Mouse (Mus musculus) MEL (cell line): ENCODE results near the gene Ddo. TPM values are rescaled to one million over a fixed set of nuclear protein-coding genes. Genes with fewer than 3 reads are reported as not detected.

Experiments
- DNase-seq: peaks from one replicate; pipeline ENCODE4 v3.0.0; 2011; ENCODE audit warnings: low read depth, low spot score
- H3K27ac ChIP-seq: 2 replicates; pipeline ENCODE4 v1.5.1; 2012; ENCODE audit warnings: low read depth, mild to moderate bottlenecking, control low read depth, low read length, moderate library complexity; ENCODE audit not compliant: control insufficient read depth
- H3K27me3 ChIP-seq, 2 experiments: fragments of 150-350 bp in 1 of 2; sonication (generic) in 1 of 2; 2 replicates each; pipeline ENCODE4 v1.6.1; 2012; ENCODE audit warnings: low read length in 2 of 2, mild to moderate bottlenecking in 2 of 2, improper control_type of control experiment in 1 of 2, moderate library complexity in 1 of 2; ENCODE audit not compliant: insufficient read depth in 2 of 2, control insufficient read depth in 1 of 2
- H3K36me3 ChIP-seq, 2 experiments: 2 replicates each; pipeline ENCODE4 v1.6.1; 2012 to 2014; ENCODE audit warnings: low read length in 2 of 2, improper control_type of control experiment in 1 of 2, inconsistent platforms in 1 of 2, mild to moderate bottlenecking in 1 of 2; ENCODE audit not compliant: insufficient read depth in 2 of 2, control insufficient read depth in 1 of 2
- H3K4me1 ChIP-seq, 2 experiments: fragments of 150-350 bp in 1 of 2; sonication (generic) in 1 of 2; 2 replicates each; pipeline ENCODE4 v1.6.1; 2012; ENCODE audit warnings: low read length in 2 of 2, improper control_type of control experiment in 1 of 2, mild to moderate bottlenecking in 1 of 2; ENCODE audit not compliant: insufficient read depth in 2 of 2, control insufficient read depth in 1 of 2
- H3K4me3 ChIP-seq, 2 experiments: fragments of 150-350 bp in 1 of 2; sonication (generic) in 1 of 2; 2 replicates each; pipeline ENCODE4 v1.5.1; 2012; ENCODE audit warnings: low read depth in 2 of 2, low read length in 2 of 2, mild to moderate bottlenecking in 2 of 2, moderate library complexity in 2 of 2, control low read depth in 1 of 2, improper control_type of control experiment in 1 of 2; ENCODE audit not compliant: control insufficient read depth in 1 of 2, insufficient read depth in 1 of 2
- H3K79me2 ChIP-seq: 2 replicates; pipeline ENCODE4 v1.6.1; 2012; ENCODE audit warnings: mild to moderate bottlenecking, low read length, moderate library complexity; ENCODE audit not compliant: control insufficient read depth, poor library complexity, insufficient read depth
- H3K9ac ChIP-seq: 2 replicates; pipeline ENCODE4 v1.6.1; 2012; ENCODE audit warnings: low read depth, mild to moderate bottlenecking, control low read depth, low read length, moderate library complexity; ENCODE audit not compliant: control insufficient read depth, poor library complexity, severe bottlenecking
- H3K9me3 ChIP-seq: fragments of 150-350 bp; sonication (generic); replicated peaks from 2 replicates; pipeline ENCODE4 v1.6.1; 2012; ENCODE audit warnings: mild to moderate bottlenecking, low read length, improper control_type of control experiment, moderate library complexity; ENCODE audit not compliant: insufficient read depth
- BHLHE40 ChIP-seq: IDR thresholded peaks from 2 replicates; pipeline ENCODE4 v1.6.1; 2012; ENCODE audit warnings: low read depth, mild to moderate bottlenecking, inconsistent platforms, low read length, improper control_type of control experiment, borderline replicate concordance
- CTCF ChIP-seq, 3 experiments: IDR thresholded peaks in 2 of 3; conservative IDR thresholded peaks in 1 of 3; 2 replicates each; pipeline ENCODE4 v1.5.1; 2011 to 2012; ENCODE audit warnings: low read length in 3 of 3, low read depth in 2 of 3, mild to moderate bottlenecking in 2 of 3, improper control_type of control experiment in 1 of 3, inconsistent platforms in 1 of 3, mixed read lengths in 1 of 3, moderate library complexity in 1 of 3; ENCODE audit not compliant: control insufficient read depth in 1 of 3, insufficient read depth in 1 of 3, poor library complexity in 1 of 3, severe bottlenecking in 1 of 3
- E2F4 ChIP-seq: IDR thresholded peaks from 2 replicates; pipeline ENCODE4 v1.6.1; 2011; ENCODE audit warnings: low read depth, low read length, improper control_type of control experiment, borderline replicate concordance
- ELF1 ChIP-seq: IDR thresholded peaks from 2 replicates; pipeline ENCODE4 v1.6.1; 2014; ENCODE audit warnings: low read depth, mild to moderate bottlenecking, inconsistent platforms, low read length, improper control_type of control experiment, moderate library complexity
- EP300 ChIP-seq, 2 experiments: IDR thresholded peaks; 2 replicates each; pipeline ENCODE4 v1.6.1; 2011; ENCODE audit warnings: improper control_type of control experiment in 2 of 2, low read length in 2 of 2, low read depth in 1 of 2, mild to moderate bottlenecking in 1 of 2
- GABPA ChIP-seq: IDR thresholded peaks from 2 replicates; pipeline ENCODE4 v1.6.1; 2012; ENCODE audit warnings: low read depth, mild to moderate bottlenecking, inconsistent platforms, low read length, improper control_type of control experiment, moderate library complexity
- GATA1 ChIP-seq: IDR thresholded peaks from 2 replicates; pipeline ENCODE4 v1.6.1; 2011; ENCODE audit warnings: low read depth, low read length, improper control_type of control experiment
- JUND ChIP-seq: IDR thresholded peaks from 2 replicates; pipeline ENCODE4 v1.6.1; 2011; ENCODE audit warnings: low read depth, mild to moderate bottlenecking, improper control_type of control experiment, low read length
- MAFK ChIP-seq: IDR thresholded peaks from 2 replicates; pipeline ENCODE4 v1.6.1; 2011; ENCODE audit warnings: low read depth, mild to moderate bottlenecking, low read length, improper control_type of control experiment, borderline replicate concordance
- MAX ChIP-seq: IDR thresholded peaks from 2 replicates; pipeline ENCODE4 v1.6.1; 2011; ENCODE audit warnings: low read length, improper control_type of control experiment
- MEF2A ChIP-seq: IDR thresholded peaks from 2 replicates; pipeline ENCODE4 v1.6.1; 2014; ENCODE audit warnings: low read depth, mild to moderate bottlenecking, inconsistent platforms, low read length, improper control_type of control experiment; ENCODE audit not compliant: poor library complexity, insufficient replicate concordance, severe bottlenecking; ENCODE audit errors: extremely low read depth
- MYB ChIP-seq: IDR thresholded peaks from 2 replicates; pipeline ENCODE4 v1.6.1; 2011; ENCODE audit warnings: mild to moderate bottlenecking, low read depth, low read length, improper control_type of control experiment
- NELFE ChIP-seq: IDR thresholded peaks from 2 replicates; pipeline ENCODE4 v1.6.1; 2011; ENCODE audit warnings: low read depth, low read length, improper control_type of control experiment
- POLR2A ChIP-seq, 2 experiments: IDR thresholded peaks; 2 replicates each; pipeline ENCODE4 v1.6.1; 2011 to 2012; ENCODE audit warnings: low read length in 2 of 2, mild to moderate bottlenecking in 2 of 2, control low read depth in 1 of 2, improper control_type of control experiment in 1 of 2, low read depth in 1 of 2, moderate library complexity in 1 of 2; ENCODE audit not compliant: control insufficient read depth in 1 of 2, insufficient read depth in 1 of 2, poor library complexity in 1 of 2
- POLR2AphosphoS5 ChIP-seq: IDR thresholded peaks from 2 replicates; pipeline ENCODE4 v1.6.1; 2012; ENCODE audit warnings: low read depth, borderline replicate concordance, mild to moderate bottlenecking, inconsistent platforms, low read length, moderate library complexity, mixed read lengths
- RCOR1 ChIP-seq: IDR thresholded peaks from 2 replicates; pipeline ENCODE4 v1.6.1; 2012; ENCODE audit warnings: low read depth, mild to moderate bottlenecking, inconsistent platforms, low read length, improper control_type of control experiment
- SIN3A ChIP-seq: IDR thresholded peaks from 2 replicates; pipeline ENCODE4 v1.6.1; 2012; ENCODE audit warnings: low read length, improper control_type of control experiment, inconsistent platforms
- TAL1 ChIP-seq: IDR thresholded peaks from 2 replicates; pipeline ENCODE4 v1.6.1; 2012; ENCODE audit warnings: mild to moderate bottlenecking, inconsistent platforms, low read length, moderate library complexity, mixed read lengths
- TBP ChIP-seq: IDR thresholded peaks from 2 replicates; pipeline ENCODE4 v1.8.0; 2011; ENCODE audit warnings: low read depth, low read length, improper control_type of control experiment
- UBTF ChIP-seq: IDR thresholded peaks from 2 replicates; pipeline ENCODE4 v1.6.1; 2012; ENCODE audit warnings: low read depth, mild to moderate bottlenecking, inconsistent platforms, low read length, improper control_type of control experiment, moderate library complexity, borderline replicate concordance; ENCODE audit not compliant: insufficient read depth
- ZC3H11A ChIP-seq: IDR thresholded peaks from 2 replicates; pipeline ENCODE4 v1.6.1; 2012; ENCODE audit warnings: low read depth, mild to moderate bottlenecking, inconsistent platforms, low read length, improper control_type of control experiment
- ZKSCAN1 ChIP-seq: IDR thresholded peaks from 2 replicates; pipeline ENCODE4 v1.6.1; 2012; ENCODE audit warnings: low read depth, mild to moderate bottlenecking, inconsistent platforms, low read length, improper control_type of control experiment, moderate library complexity
- ZNF384 ChIP-seq: IDR thresholded peaks from 2 replicates; pipeline ENCODE4 v1.6.1; 2012; ENCODE audit warnings: low read depth, mild to moderate bottlenecking, inconsistent platforms, low read length, improper control_type of control experiment
- polyA plus RNA-seq, 2 experiments: library from polyadenylated mRNA; stranded (reverse) in 1 of 2; unstranded in 1 of 2; fragments of >175 nt in 1 of 2; fragments of >200 nt in 1 of 2; gene quantifications; 2 replicates each; pipeline versions ENCODE4 v1.2.1 to v1.2.4; 2012; ENCODE audit warnings: low replicate concordance in 2 of 2, low read depth in 1 of 2; ENCODE audit not compliant: insufficient read length in 2 of 2, insufficient read depth in 1 of 2, missing spikeins in 1 of 2
- total RNA-seq: library from RNA; depleted of rRNA; stranded (reverse); fragments of 300-350 nt; gene quantifications from 2 replicates; pipeline ENCODE4 v1.2.3, GENCODE M21; 2012

Ddo gene
- total and polyA plus RNA-seq, 3 experiments = 0.04 TPM; not detected in 2

- H3K9me3 ChIP-seq = no peaks in the 10 kb centered on the region
- H3K9ac ChIP-seq = no peak overlapping the region
- H3K36me3 ChIP-seq = no peaks in the 10 kb centered on the region
- no peak overlapping the region for H3K27ac ChIP-seq
- H3K27me3 ChIP-seq = no peaks in the 10 kb centered on the region; a peak in 1 of 4 replicates
- no peak for DNase-seq
- no peak overlapping the region for H3K4me3 ChIP-seq
- no peak for TF ChIP-seq CTCF (IDR thresholded peaks at IDR 0.05 in 2 of 3, conservative IDR thresholded peaks at IDR 0.05 in 1 of 3; ENCODE audit: control insufficient read depth in 1 of 3, insufficient read depth in 1 of 3, low read depth in 2 of 3, low read length in 3 of 3, poor library complexity in 1 of 3, severe bottlenecking in 1 of 3)
- TF ChIP-seq POLR2A (IDR thresholded peaks at IDR 0.05; ENCODE audit: control insufficient read depth in 1 of 2, insufficient read depth in 1 of 2, low read depth in 1 of 2, low read length in 2 of 2, poor library complexity in 1 of 2) = no peak
- TF ChIP-seq RCOR1 = no peak
- no peak for TF ChIP-seq BHLHE40
- TF ChIP-seq MYB = no peak
- no peak for TF ChIP-seq E2F4
- TF ChIP-seq NELFE = no peak
- no peak for TF ChIP-seq TBP
- TF ChIP-seq UBTF = no peak
- TF ChIP-seq TAL1 = no peak
- no peak for TF ChIP-seq SIN3A
- no peak for TF ChIP-seq GATA1
- no peak for TF ChIP-seq POLR2AphosphoS5
- no peaks in the 10 kb centered on the region for H3K79me2 ChIP-seq
- no peaks in the 10 kb centered on the region for H3K4me1 ChIP-seq
Observed at GRCm38 (mm10) chr10:40684326-40684725, 54.5 kb downstream of the Ddo start.

- Histone ChIP-seq H3K27ac (no peak overlapping the region), H3K27me3 (no peaks in the 10 kb centered on the region; a peak in 1 of 4 replicates), H3K9ac (no peak overlapping the region)
- no peak for TF ChIP-seq MEF2A
- no peak for TF ChIP-seq UBTF
- no peak for TF ChIP-seq ELF1
- TF ChIP-seq ZC3H11A = no peak
- no peak for TF ChIP-seq E2F4
- TF ChIP-seq JUND = no peak
- no peak for TF ChIP-seq EP300 (IDR thresholded peaks at IDR 0.05; ENCODE audit: low read depth in 1 of 2, low read length in 2 of 2)
- no peak for TF ChIP-seq RCOR1
- TF ChIP-seq MAX = no peak
- TF ChIP-seq GABPA = no peak
- no peak for TF ChIP-seq NELFE
- TF ChIP-seq ZKSCAN1 = no peak
- no peak for TF ChIP-seq POLR2AphosphoS5
- TF ChIP-seq GATA1 = no peak
- TF ChIP-seq MAFK = no peak
- TF ChIP-seq ZNF384 = no peak
- TF ChIP-seq, all 39 proteins: peak for 0
- no peak for DNase-seq
- H3K4me1 ChIP-seq = no peaks in the 10 kb centered on the region
- no peaks in the 10 kb centered on the region for H3K9me3 ChIP-seq
- no peaks in the 10 kb centered on the region for H3K79me2 ChIP-seq
- H3K36me3 ChIP-seq = no peaks in the 10 kb centered on the region
- H3K4me3 ChIP-seq = no peak overlapping the region
Observed at GRCm38 (mm10) chr10:40685641-40686040, 55.8 kb downstream of the Ddo start.
